Mouse (Mus musculus) layer of hippocampus, postnatal 36 days (tissue): Measurements from ENCODE around the gene Ccdc51. TPM values are rescaled to one million over a fixed set of nuclear protein-coding genes. Genes with fewer than 3 reads are reported as not detected.

Experiments used
- DNase-seq, 2 experiments: peaks; one replicate each; pipeline ENCODE4 v3.0.0; 2022
- total RNA-seq, 2 experiments: library from RNA; stranded (reverse); gene quantifications; 2 replicates each; pipeline ENCODE4 v1.2.3; 2021

Gene Ccdc51
- total RNA-seq, 2 experiments from 2014 or later = 8.5 to 9.1 TPM

GRCm38 (mm10) chr9:109057543-109057942 lies 24.8 kb upstream of the Ccdc51 start:
- no peak for DNase-seq

- DNase-seq = no peak
These were observed 24.1 kb upstream of the Ccdc51 start for GRCm38 (mm10) chr9:109058006-109058765.

GRCm38 (mm10) chr9:109059136-109059903 lies 23.0 kb upstream of the Ccdc51 start, which contains the start of gene Trex1:
Trex1 (minus strand) TSS chr9:109059734.
- DNase-seq = peak; percentile 86 to 88

- no peak for DNase-seq
These were observed 22.0 kb upstream of the Ccdc51 start for GRCm38 (mm10) chr9:109060184-109060897.

GRCm38 (mm10) chr9:109060898-109061295 lies 21.4 kb upstream of the Ccdc51 start:
- no peak for DNase-seq

- DNase-seq = no peak
These were observed 14.1 kb upstream of the Ccdc51 start for GRCm38 (mm10) chr9:109068095-109068735.

- DNase-seq = peak; percentile 92 to 94
These were observed 8.4 kb upstream of the Ccdc51 start, which contains the start of gene Atrip for GRCm38 (mm10) chr9:109073661-109074573. Atrip (minus strand) TSS chr9:109074124.

GRCm38 (mm10) chr9:109080516-109080915 lies 1.8 kb upstream of the Ccdc51 start:
- no peak for DNase-seq

- no peak for DNase-seq
These were observed 557 bp upstream of the Ccdc51 start for GRCm38 (mm10) chr9:109081749-109082123.

- no peak for DNase-seq
These were observed 2.6 kb downstream of the Ccdc51 start for GRCm38 (mm10) chr9:109084922-109085321.

GRCm38 (mm10) chr9:109087987-109088386 lies 5.7 kb downstream of the Ccdc51 start:
- DNase-seq = peak; percentile 44 to 45

- DNase-seq = no peak
These were observed 8.2 kb downstream of the Ccdc51 start for GRCm38 (mm10) chr9:109090446-109090845.

GRCm38 (mm10) chr9:109091802-109092201 lies 9.5 kb downstream of the Ccdc51 start:
- DNase-seq = no peak

GRCm38 (mm10) chr9:109092799-109093198 lies 10.5 kb downstream of the Ccdc51 start:
- no peak for DNase-seq

- DNase-seq = no peak
These were observed 11.7 kb downstream of the Ccdc51 start for GRCm38 (mm10) chr9:109093786-109094552.

GRCm38 (mm10) chr9:109094553-109095136 lies 12.4 kb downstream of the Ccdc51 start:
- no peak for DNase-seq

GRCm38 (mm10) chr9:109095137-109095982 lies 13.1 kb downstream of the Ccdc51 start, which contains the start of gene Plxnb1:
Plxnb1 (plus strand) TSS chr9:109095389.
- peak; percentile 74 to 79 for DNase-seq

GRCm38 (mm10) chr9:109096251-109096661 lies 14.0 kb downstream of the Ccdc51 start:
- DNase-seq = peak in 1 of 2 experiments; percentile 24

GRCm38 (mm10) chr9:109096856-109097255 lies 14.6 kb downstream of the Ccdc51 start:
- DNase-seq = no peak
